Mouse (Mus musculus) mesoderm, embryonic 11.5 days (tissue): ENCODE measurements at regions not wholly inside any gene's neighbourhood (a gene's known extent, or its start where the extent isn't known, plus 50 kb on each side); places are given as distances from the start of the nearest gene placed in this dataset.
A peak's percentile ranks its signal among the peaks of the same experiment; 100 is the strongest.

Experiments
- DNase-seq: peaks from one replicate; pipeline ENCODE4 v3.0.0-alpha.2; 2012; ENCODE audit warnings: low read depth, low spot score

DNA sequence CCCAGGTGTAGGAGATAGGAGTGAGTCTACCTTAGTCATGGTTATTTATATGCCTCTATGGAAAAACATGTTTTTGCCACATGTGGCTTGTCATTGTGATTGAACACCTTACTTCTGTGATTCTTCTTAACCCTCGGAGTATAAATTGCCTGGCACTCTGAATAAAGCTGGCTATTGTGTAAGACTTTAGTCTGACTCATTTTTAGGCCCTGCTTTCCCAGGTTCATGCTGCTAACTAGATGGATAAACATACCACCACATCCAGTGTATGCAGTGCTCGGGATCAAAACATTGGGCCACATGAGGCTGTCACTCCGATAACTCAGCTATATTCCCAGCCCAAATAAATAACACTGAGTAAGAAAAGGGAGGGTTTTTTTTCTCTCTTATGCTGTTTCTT, 287.2 kb downstream of the Gsdmc2 start:
- DNase-seq, result no peak

GRCm38 (mm10) chr15:63553597-63553996, 291.4 kb downstream of the Gsdmc2 start:
- no peak for DNase-seq

- peak; percentile 18 for DNase-seq
These were observed 312.5 kb downstream of the Gsdmc2 start for GRCm38 (mm10) chr15:63532337-63533055.

DNA sequence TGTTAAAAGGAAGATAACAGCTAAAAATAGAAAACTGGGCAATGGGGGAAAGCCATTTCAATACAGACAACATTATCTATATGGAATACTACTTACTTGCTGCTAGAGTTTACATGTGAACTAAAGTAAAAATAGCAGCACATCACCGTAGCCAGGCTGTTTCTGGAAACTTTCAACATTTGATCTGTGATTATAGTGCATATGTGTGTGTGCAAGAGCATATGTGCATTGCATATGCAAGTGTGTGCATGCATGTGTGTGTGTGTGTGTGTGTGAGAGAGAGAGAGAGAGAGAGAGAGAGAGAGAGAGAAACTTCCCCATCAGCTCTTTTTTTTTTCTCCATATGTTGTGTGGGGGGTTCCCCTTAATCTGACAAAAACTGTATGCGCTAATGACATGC, 317.7 kb downstream of the Gsdmc2 start:
- DNase-seq, result no peak

DNA sequence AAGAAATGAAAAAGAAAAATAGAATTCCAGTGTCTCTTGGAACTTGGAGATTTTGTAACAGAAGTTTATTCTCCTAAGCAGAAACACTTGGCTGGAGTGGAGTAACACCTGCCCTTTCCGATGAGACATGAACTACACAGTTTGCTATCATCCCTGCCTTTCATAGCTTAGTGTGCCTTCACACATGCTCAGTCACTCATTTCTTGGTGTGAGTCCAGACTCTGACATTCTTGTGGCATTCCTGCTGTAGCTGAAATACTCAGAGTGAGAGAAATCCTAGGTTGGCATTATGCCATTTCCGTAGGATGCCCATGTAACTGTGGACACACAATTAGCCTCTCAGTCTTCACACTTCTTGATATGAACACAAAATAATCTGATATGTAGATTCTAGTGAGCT, 318.2 kb downstream of the Gsdmc2 start:
- no peak for DNase-seq

DNA sequence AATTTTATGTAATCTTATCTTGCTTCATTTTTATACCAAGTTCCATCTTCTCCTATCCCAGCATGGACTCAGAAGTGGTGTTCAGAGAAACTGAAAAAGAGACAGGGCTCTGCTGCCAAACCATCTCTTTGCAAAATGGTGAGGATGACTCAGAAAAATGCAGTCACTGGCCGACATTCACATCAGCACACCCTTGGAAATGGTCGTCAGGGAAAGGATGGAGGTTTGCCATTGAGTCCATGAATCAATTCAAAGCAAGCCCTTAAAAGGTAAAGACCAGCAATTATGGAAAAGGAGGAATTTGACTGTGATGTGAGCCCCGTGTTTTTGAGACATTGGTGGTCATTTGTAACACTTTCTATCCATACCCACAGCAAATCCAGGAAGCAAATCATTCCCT, 327.7 kb downstream of the Gsdmc2 start:
- no peak for DNase-seq

DNA sequence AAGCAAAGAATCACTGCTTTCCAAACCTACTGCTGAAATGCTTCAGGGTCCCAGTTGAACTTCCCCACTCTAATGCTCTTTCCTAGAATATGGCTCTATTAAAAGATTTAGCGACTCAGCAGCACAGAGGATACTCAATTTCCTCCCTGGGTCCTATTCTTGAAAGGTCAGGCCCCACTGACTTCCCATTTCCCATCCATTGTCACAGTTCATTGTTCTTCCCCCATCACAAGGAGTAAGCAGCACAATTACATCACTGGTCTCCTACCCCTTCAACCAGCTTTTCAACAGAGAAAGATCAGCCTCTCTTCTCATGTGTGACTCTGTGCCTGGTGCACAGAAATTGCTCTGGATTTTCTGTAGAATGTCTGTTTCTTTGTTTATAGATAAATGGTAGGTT, 344.5 kb downstream of the Gsdmc2 start:
- DNase-seq, result no peak

- no peak for DNase-seq
These were observed 346.5 kb downstream of the Gsdmc2 start for GRCm38 (mm10) chr15:63498483-63498882.

GRCm38 (mm10) chr15:63497207-63497606, 347.8 kb downstream of the Gsdmc2 start:
- no peak for DNase-seq

DNA sequence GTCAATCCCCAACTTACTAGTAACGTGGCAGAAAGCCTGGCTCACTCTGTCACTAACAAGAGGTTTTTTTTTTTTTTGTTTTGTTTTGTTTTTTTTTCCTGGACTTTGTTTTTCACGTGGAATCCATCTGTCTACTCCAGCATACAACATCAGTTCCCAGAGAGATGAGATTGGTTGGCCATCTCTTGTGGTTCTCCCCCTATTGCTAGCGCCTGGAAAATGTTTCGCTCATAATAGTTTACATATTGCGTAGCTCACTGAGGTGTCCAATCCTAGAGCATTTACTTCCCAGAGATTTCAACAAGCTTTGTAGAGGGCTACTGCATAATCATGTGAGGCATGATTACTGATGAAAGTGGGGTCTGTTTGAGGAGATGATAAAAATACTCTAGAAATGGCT, 360.1 kb downstream of the Gsdmc2 start:
- DNase-seq, result no peak

- peak; percentile 56 for DNase-seq
These were observed 360.6 kb downstream of the Gsdmc2 start for GRCm38 (mm10) chr15:63484217-63484887.

DNA sequence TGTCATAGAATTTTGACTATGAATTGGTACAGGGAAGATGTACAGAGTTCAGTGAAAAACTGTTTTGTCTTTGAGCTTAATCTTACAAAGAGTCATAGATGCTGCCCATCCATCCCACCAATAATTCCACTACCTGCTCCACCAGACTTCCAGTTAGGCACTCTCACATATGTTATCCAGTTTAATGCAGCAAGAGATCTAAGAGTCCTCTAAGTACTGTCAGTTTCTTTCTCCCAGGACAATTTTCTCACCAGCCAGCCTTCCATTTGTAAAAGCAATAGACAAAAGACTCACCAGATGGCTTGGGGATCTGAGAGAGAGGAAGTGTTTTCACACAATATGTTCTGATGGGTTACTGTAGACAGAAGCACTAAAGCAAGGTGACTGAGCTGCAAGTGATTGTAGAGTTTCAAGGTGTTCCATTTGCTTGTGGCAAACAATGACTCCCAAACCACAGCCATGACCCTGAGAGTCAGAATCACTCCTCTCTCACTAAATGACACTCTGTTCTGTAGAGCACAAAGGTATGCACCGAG, 365.6 kb downstream of the Gsdmc2 start:
- no peak for DNase-seq

- no peak for DNase-seq
These were observed 378.1 kb downstream of the Gsdmc2 start for GRCm38 (mm10) chr15:63466916-63467315.

DNA sequence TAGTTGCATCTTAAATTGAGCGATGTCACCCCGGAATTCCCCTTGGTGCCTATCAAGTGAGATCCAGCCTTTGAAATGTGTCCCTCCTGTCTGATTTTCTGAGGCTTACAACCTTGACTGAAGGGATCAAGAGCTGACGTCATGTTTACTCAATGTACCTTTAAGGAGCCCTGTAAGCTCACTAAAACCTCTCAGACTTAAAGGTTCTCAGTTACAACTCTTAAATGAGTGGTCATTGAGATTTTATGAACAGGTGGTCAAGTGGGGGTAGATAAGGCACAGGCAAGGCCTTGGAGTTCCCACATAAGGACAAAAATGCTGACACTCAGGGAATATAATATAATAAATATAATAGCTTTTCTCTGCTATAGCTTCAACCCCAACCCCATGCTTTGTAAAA, 392.4 kb downstream of the Gsdmc2 start:
- no peak for DNase-seq

- DNase-seq, result no peak
These were observed 398.7 kb downstream of the Gsdmc2 start for GRCm38 (mm10) chr15:63446288-63446687.

- DNase-seq, result no peak
These were observed 400.0 kb downstream of the Gsdmc2 start for GRCm38 (mm10) chr15:63445016-63445415.

DNA sequence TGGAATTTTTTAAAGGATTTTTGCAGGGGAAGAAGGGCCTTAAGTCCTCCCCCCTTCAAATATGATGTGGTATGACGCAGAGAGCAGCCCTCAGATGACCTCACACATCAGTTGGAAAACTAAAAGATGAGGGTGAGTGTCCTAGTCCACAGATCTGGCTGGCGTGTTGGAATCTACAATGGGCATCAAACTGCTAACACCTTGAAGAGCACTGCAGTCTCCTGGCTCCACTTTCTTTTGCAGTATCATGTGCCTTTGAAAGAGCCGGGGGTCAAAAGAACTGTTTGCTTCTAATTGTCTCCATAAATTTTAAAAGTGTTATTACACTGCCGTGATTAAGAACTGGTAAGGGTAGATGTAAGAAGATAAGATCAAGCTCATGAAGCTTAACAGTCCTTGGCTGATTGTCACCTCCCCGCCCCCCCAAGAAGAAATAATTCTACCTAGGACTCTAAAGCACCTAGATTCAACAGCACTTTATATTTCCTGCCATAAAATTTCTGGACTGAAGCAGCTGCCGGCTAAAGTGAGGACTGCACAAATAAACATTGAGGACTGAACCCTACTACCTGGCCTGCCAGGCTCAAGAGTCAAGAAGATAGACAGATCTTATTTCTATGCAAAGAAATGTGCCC, 402.7 kb downstream of the Gsdmc2 start:
- DNase-seq, result no peak

DNA sequence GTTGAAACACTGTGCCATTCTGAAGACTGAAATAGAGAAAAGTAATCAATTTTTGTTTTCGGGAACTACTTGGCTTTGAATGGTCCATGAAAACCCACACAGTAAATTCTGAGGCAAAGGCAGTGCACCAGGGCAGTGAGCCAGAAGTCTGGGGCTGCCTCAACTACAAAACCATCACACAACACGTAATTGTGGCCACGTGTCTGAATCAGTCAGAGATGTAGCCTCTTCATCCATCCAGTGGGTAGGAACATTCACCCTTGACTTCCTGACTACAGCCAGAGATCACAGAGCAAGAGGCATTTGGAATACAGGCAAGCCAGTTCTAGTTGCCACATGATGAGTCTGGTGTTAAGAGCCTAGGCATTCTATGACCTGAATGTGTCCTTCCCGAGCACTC, 432.3 kb downstream of the Gsdmc2 start:
- no peak for DNase-seq

GRCm38 (mm10) chr15:63411771-63412118, 433.2 kb downstream of the Gsdmc2 start:
- DNase-seq, result no peak

DNA sequence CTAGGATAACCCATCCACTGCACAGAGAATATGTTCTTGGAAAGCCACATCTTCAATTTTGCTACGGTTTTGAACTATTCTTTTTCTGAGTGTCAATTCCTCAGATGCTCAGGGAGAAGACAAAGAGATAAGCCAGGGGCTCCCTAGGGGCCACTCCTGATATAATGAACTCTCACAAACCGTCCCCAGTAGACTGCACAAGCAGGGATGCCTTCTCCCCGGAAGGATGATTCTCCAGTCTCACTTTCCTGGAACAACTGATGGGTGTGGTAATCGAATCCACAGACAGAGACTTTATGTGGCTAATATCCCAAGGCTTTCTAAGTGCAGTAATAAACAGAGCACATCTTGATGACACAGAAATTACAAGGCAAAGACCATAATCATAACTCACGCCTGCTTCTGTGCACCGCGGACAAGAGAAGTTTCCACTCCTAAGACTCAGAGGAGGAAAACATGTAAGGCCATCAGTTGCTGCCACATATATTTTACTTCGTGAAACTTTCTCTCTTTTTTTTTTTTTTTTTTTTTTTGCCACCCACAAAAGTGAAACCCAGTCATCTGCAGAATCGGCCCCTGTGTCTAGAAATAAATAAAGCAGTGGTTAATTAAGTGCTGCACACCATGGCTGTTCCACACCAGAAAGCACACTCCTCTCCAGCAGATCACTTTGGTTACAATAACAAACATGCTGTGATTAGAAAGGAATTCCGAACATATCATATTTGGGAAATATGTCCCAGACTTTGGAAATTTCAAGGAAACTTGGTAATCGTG, 433.8 kb downstream of the Gsdmc2 start:
- no peak for DNase-seq

GRCm38 (mm10) chr15:63400445-63400844, 444.5 kb downstream of the Gsdmc2 start:
- peak; percentile 2 for DNase-seq

DNA sequence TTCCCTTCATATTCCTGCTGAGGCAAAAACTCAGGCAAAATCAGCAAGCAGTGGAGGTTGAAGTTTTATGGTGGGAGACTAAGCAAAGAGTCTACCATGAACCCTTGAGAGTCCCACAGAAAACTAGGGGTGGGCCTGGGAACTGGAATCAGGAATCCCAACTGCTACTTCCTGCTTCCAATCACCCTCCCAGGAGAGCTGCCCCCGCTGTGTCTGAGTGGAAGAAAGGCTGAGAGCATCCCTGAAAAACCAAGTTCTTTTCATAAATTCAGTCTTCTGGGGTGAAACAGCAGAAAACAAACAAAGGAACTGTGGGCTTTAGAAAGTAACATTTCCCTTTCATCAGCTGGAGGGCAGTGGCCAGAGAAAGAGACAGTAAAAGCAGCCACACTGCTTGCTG, 445.0 kb downstream of the Gsdmc2 start:
- DNase-seq, result no peak
